Mouse (Mus musculus) forebrain, embryonic 16.5 days (tissue): ENCODE data around the gene Mast4. TPM values are rescaled to one million over a fixed set of nuclear protein-coding genes. Genes with fewer than 3 reads are reported as not detected.

ENCODE experiments used
- ATAC-seq: fragments of 200-750 bp; cut with Nextera tagmentation; 2 replicates; pipeline ENCODE4 v1.8.0; 2017; ENCODE audit warnings: mild to moderate bottlenecking, moderate library complexity
- H3K27ac ChIP-seq: fragments of 300-500 bp; sonication (generic); 2 replicates; pipeline ENCODE4 v1.5.1; 2014; ENCODE audit warnings: low read length, control low read depth
- H3K27me3 ChIP-seq: fragments of 300-500 bp; sonication (generic); replicated peaks from 2 replicates; pipeline ENCODE4 v1.6.1; 2014; ENCODE audit warnings: low read length; ENCODE audit not compliant: control insufficient read depth, insufficient read depth
- H3K36me3 ChIP-seq: fragments of 300-500 bp; sonication (generic); 2 replicates; pipeline ENCODE4 v1.6.1; 2014; ENCODE audit not compliant: control insufficient read depth, insufficient read depth
- H3K4me1 ChIP-seq: fragments of 300-500 bp; sonication (generic); replicated peaks from 2 replicates; pipeline ENCODE4 v1.6.1; 2014; ENCODE audit warnings: low read length; ENCODE audit not compliant: control insufficient read depth, insufficient read depth
- H3K4me2 ChIP-seq: fragments of 300-500 bp; sonication (generic); 2 replicates; pipeline ENCODE4 v1.6.1; 2014; ENCODE audit warnings: mild to moderate bottlenecking, low read length, control low read depth
- H3K4me3 ChIP-seq: fragments of 300-500 bp; sonication (generic); replicated peaks from 2 replicates; pipeline ENCODE4 v1.5.1; 2014; ENCODE audit warnings: mild to moderate bottlenecking, low read length, control low read depth
- H3K9ac ChIP-seq: fragments of 300-500 bp; sonication (generic); replicated peaks from 2 replicates; pipeline ENCODE4 v1.6.1; 2014; ENCODE audit warnings: low read depth, low read length, control low read depth
- H3K9me3 ChIP-seq: fragments of 300-500 bp; sonication (generic); 2 replicates; pipeline ENCODE4 v1.6.1; 2016; ENCODE audit warnings: low read length; ENCODE audit not compliant: control insufficient read depth
- WGBS: fragments of 180-500 bp; shearing (Covaris S2); extraction: QIAGEN DNeasy Blood & Tissue Kit; methylation state at CpG from one replicate; pipeline ENCODE4 v1.1.7; 2014; 5-methylcytosine and 5-hydroxymethylcytosine counted together
- polyA plus RNA-seq: library from polyadenylated mRNA; unstranded; fragments of >200 nt; fragmentation: Nextera tagmentation; extraction: Ambion mirVana; gene quantifications from 2 replicates; pipeline ENCODE4 v1.2.1, GENCODE M21; 2015

Mast4 gene
- polyA plus RNA-seq, 1 experiment from 2014 or later, result 15.7 TPM

- Histone ChIP-seq H3K9ac (no peak overlapping the region), H3K36me3 (no peaks in the 10 kb centered on the region), H3K4me3 (no peak overlapping the region), H3K4me2 (no peak overlapping the region), H3K27ac (no peak overlapping the region), H3K4me1 (no peaks in the 10 kb centered on the region), H3K27me3 (no peaks in the 10 kb centered on the region), H3K9me3 (no peaks in the 10 kb centered on the region)
- WGBS, result 87% methylated on average over 3 of the region's 3 CpGs
- no peak for ATAC-seq
These were observed 138.4 kb downstream of the Mast4 start for GRCm38 (mm10) chr13:103195847-103196246.

- H3K27me3 ChIP-seq, result no peaks in the 10 kb centered on the region
- H3K9me3 ChIP-seq, result no peaks in the 10 kb centered on the region
- no peaks in the 10 kb centered on the region for H3K36me3 ChIP-seq
- 90% methylated on average over 5 of the region's 5 CpGs for WGBS
- H3K9ac ChIP-seq, result no peak overlapping the region
- no peaks in the 10 kb centered on the region for H3K4me1 ChIP-seq
- no peak overlapping the region for H3K4me3 ChIP-seq
- no peak overlapping the region for H3K27ac ChIP-seq
- no peak for ATAC-seq
- no peak overlapping the region for H3K4me2 ChIP-seq
These were observed 150.7 kb downstream of the Mast4 start for GRCm38 (mm10) chr13:103183566-103183965.

- no peak overlapping the region for H3K27ac ChIP-seq
- H3K36me3 ChIP-seq, result no peaks in the 10 kb centered on the region
- H3K9me3 ChIP-seq, result no peaks in the 10 kb centered on the region
- H3K27me3 ChIP-seq, result no peaks in the 10 kb centered on the region
- H3K4me1 ChIP-seq, result no peaks in the 10 kb centered on the region
- H3K9ac ChIP-seq, result no peak overlapping the region
- H3K4me3 ChIP-seq, result no peak overlapping the region
- H3K4me2 ChIP-seq, result no peak overlapping the region
- 98% methylated on average over 9 of the region's 9 CpGs for WGBS
- ATAC-seq, result no peak
These were observed 152.5 kb downstream of the Mast4 start for GRCm38 (mm10) chr13:103181836-103182235.

- H3K27me3 ChIP-seq, result no peaks in the 10 kb centered on the region
- no peak for ATAC-seq
- no peaks in the 10 kb centered on the region for H3K9me3 ChIP-seq
- 56% methylated on average over 7 of the region's 7 CpGs for WGBS
- no peak overlapping the region for H3K9ac ChIP-seq
- H3K4me2 ChIP-seq, result no peak overlapping the region
- no peak overlapping the region for H3K4me3 ChIP-seq
- no peaks in the 10 kb centered on the region for H3K36me3 ChIP-seq
- H3K4me1 ChIP-seq, result no peaks in the 10 kb centered on the region
- no peak overlapping the region for H3K27ac ChIP-seq
These were observed 157.4 kb downstream of the Mast4 start for GRCm38 (mm10) chr13:103176871-103177270.

- Histone ChIP-seq H3K36me3 (no peaks in the 10 kb centered on the region), H3K4me3 (no peak overlapping the region), H3K4me2 (no peak overlapping the region), H3K27me3 (no peaks in the 10 kb centered on the region), H3K9me3 (no peaks in the 10 kb centered on the region), H3K9ac (no peak overlapping the region), H3K27ac (no peak overlapping the region), H3K4me1 (no peaks in the 10 kb centered on the region)
- 73% methylated on average over 5 of the region's 5 CpGs for WGBS
- no peak for ATAC-seq
These were observed 159.9 kb downstream of the Mast4 start for GRCm38 (mm10) chr13:103174431-103174830.

GRCm38 (mm10) chr13:103173545-103174182 is 160.6 kb downstream of the Mast4 start:
- Histone ChIP-seq H3K4me2 (peak overlapping the region; percentile 19; the same call in 1 of the 2 replicates), H3K4me3 (no peak overlapping the region), H3K27me3 (no peaks in the 10 kb centered on the region), H3K4me1 (no peaks in the 10 kb centered on the region), H3K9ac (no peak overlapping the region), H3K27ac (no peak overlapping the region), H3K36me3 (no peaks in the 10 kb centered on the region), H3K9me3 (no peaks in the 10 kb centered on the region)
- 12% methylated on average over 7 of the region's 7 CpGs for WGBS
- peak; percentile 81 for ATAC-seq

- Histone ChIP-seq H3K4me3 (no peak overlapping the region), H3K9me3 (no peaks in the 10 kb centered on the region), H3K27me3 (no peaks in the 10 kb centered on the region), H3K27ac (no peak overlapping the region), H3K4me2 (no peak overlapping the region), H3K9ac (no peak overlapping the region), H3K36me3 (no peaks in the 10 kb centered on the region), H3K4me1 (no peaks in the 10 kb centered on the region)
- ATAC-seq, result no peak
- 73% methylated on average over 8 of the region's 8 CpGs for WGBS
These were observed 182.4 kb downstream of the Mast4 start for GRCm38 (mm10) chr13:103151944-103152343.

GRCm38 (mm10) chr13:103151171-103151570 is 183.1 kb downstream of the Mast4 start:
- Histone ChIP-seq H3K9me3 (no peaks in the 10 kb centered on the region), H3K4me2 (no peak overlapping the region), H3K9ac (no peak overlapping the region), H3K36me3 (no peaks in the 10 kb centered on the region), H3K4me1 (no peaks in the 10 kb centered on the region), H3K27ac (no peak overlapping the region), H3K4me3 (no peak overlapping the region), H3K27me3 (no peaks in the 10 kb centered on the region)
- ATAC-seq, result no peak
- WGBS, result 48% methylated on average over 11 of the region's 11 CpGs

GRCm38 (mm10) chr13:103150671-103151070 is 183.6 kb downstream of the Mast4 start:
- no peaks in the 10 kb centered on the region for H3K36me3 ChIP-seq
- H3K27ac ChIP-seq, result no peak overlapping the region
- no peak for ATAC-seq
- H3K9ac ChIP-seq, result no peak overlapping the region
- H3K27me3 ChIP-seq, result no peaks in the 10 kb centered on the region
- H3K4me1 ChIP-seq, result no peaks in the 10 kb centered on the region
- H3K4me2 ChIP-seq, result no peak overlapping the region
- no peak overlapping the region for H3K4me3 ChIP-seq
- H3K9me3 ChIP-seq, result no peaks in the 10 kb centered on the region
- WGBS, result 84% methylated on average over 4 of the region's 4 CpGs

GRCm38 (mm10) chr13:103149415-103149814 is 184.9 kb downstream of the Mast4 start:
- no peak overlapping the region for H3K9ac ChIP-seq
- H3K4me3 ChIP-seq, result no peak overlapping the region
- no peak overlapping the region for H3K4me2 ChIP-seq
- no peaks in the 10 kb centered on the region for H3K36me3 ChIP-seq
- no peak for ATAC-seq
- H3K4me1 ChIP-seq, result no peaks in the 10 kb centered on the region
- WGBS, result 86% methylated on average over 7 of the region's 7 CpGs
- H3K27me3 ChIP-seq, result no peaks in the 10 kb centered on the region
- no peak overlapping the region for H3K27ac ChIP-seq
- no peaks in the 10 kb centered on the region for H3K9me3 ChIP-seq
